Mouse (Mus musculus): ENCODE measurements around the gene Neu3. TPM values are rescaled to one million over a fixed set of nuclear protein-coding genes. Genes with fewer than 3 reads are reported as not detected.

Neu3 gene
- polyA plus RNA-seq, 1 experiment from 2014 or later = 0.55 TPM

DNA sequence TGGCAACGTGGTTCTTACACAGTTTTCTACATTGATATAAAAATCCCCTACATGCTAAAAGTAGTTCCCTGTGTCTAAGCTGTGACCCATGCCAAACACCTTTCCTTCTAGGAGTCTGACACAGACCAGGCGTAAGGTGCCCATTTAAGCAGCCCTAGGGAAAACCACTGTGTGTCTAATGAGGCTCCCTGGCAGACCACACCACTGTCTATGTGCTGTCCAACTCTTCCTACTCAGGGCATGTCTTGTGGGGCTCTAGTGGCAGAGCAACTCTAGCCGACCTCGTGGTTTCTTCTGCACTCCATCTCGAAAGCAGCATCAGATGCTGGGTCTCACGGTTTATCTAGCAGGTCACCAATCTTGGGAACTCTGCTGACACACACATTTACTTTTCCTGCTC is 23.4 kb upstream of the Neu3 start:
- H3K27ac ChIP-seq = no peak overlapping the region
- no peak overlapping the region for H3K4me3 ChIP-seq (ENCODE audit: inconsistent target)
- H3K36me3 ChIP-seq (ENCODE audit: inconsistent target) = peaks cover 41% of the 10 kb centered on the region
- 86% methylated on average over 6 of the region's 6 CpGs for WGBS (ENCODE audit: missing documents)
- peaks cover 86% of the 10 kb centered on the region for H3K79me2 ChIP-seq (ENCODE audit: inconsistent target)

DNA sequence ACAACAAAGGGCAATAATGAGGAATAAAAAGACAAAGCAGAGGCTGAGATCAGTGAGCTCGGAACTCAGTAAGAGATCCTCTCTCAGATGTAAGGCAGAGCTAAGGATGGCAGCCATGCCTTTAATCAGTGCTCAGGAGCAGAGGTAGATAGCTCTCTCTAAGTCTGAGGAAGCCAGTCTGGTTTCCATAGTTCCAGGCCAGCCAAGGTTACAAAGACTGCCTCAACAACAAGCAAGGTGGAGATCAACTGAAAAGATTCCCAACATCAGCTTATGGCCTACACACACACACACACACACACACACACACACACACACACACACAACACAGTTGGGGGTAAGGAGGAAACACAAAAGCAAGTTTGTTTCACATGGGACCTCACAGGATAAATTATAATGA is 22.9 kb upstream of the Neu3 start:
- WGBS (ENCODE audit: missing documents) = 80% methylated on average over 1 of the region's 1 CpGs
- Histone ChIP-seq H3K27ac (no peak overlapping the region), H3K36me3 (ENCODE audit: inconsistent target) (peaks cover 46% of the 10 kb centered on the region), H3K79me2 (ENCODE audit: inconsistent target) (peaks cover 81% of the 10 kb centered on the region), H3K4me3 (ENCODE audit: inconsistent target) (no peak overlapping the region)

DNA sequence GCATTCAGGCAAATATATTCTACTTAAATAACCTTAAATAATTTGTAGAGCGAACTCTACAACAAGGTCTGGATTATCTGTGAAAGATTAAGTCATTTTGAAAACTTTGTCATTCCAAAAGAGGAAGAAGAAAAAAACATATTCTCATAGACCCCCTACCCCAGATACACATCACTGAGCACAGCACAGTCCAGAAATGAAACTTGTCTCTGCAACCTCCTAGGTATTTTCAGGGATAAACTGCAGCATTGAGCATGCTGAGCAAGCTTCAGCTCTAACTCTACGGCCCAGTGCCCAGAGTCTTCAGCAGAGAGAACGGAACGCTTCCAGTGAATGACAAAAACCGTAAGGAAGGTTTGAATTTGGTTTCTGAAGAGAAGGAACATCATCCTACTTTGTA is 22.3 kb upstream of the Neu3 start:
- Histone ChIP-seq H3K27ac (no peak overlapping the region), H3K4me3 (ENCODE audit: inconsistent target) (no peak overlapping the region), H3K36me3 (ENCODE audit: inconsistent target) (peaks cover 52% of the 10 kb centered on the region), H3K79me2 (ENCODE audit: inconsistent target) (peaks cover 75% of the 10 kb centered on the region)
- WGBS (ENCODE audit: missing documents) = 97% methylated on average over 5 of the region's 5 CpGs

DNA sequence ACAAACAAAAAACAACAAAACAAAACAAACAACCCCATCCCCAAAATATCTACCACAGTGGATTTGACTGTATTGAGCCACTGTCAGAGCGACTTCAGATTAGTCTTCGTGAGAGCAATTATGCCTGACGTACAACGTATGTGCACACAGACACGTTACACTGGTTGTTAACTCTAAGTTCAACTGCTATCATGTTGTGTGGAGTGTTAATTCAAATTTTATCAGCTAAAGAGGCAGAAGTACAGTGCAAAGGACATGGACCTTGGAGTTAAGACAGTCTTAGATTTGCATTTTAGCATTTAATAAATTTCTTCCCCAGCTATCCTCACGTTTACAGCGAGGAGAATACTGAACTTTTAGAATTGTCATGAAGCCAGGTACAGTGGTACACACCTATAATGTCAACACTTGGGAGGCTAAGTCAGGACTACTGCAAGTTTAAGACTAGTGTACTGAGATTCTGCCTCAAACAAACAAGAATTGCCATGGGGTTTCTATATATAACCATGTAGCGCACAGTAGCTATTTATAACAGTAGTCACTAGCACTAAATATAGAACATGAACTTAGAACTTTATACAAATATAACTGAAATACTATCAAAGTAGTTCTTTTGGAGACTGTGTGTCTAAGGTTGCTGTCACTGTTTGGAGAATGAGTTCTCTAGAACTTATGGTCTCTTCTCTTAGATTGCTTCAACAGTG is 17.5 kb upstream of the Neu3 start:
- Histone ChIP-seq H3K4me3 (ENCODE audit: inconsistent target) (no peak overlapping the region), H3K36me3 (ENCODE audit: inconsistent target) (peaks cover 76% of the 10 kb centered on the region), H3K79me2 (ENCODE audit: inconsistent target) (peaks cover 26% of the 10 kb centered on the region), H3K27ac (no peak overlapping the region)
- 97% methylated on average over 8 of the region's 8 CpGs for whole genome bisulfite sequencing (ENCODE audit: missing documents)

DNA sequence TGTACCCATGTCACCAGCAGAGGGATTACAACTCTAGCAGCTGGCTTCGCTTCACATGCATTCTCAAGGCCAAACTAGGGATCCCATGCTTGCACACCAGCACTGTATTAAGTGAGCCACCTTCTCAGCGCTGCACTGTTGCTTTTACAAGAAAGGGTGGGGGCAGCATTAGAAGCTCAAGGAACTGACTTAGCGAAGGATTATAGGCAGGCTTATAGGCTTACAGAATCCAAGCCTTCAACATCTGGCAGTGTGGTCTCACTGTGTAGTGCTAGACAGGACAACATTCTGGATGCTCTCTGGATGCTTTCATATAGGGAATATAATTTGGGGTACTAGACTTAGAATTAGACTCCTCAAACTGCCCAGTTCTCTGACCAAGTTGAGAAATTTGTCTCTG is 10.0 kb upstream of the Neu3 start:
- peaks cover 53% of the 10 kb centered on the region for H3K36me3 ChIP-seq (ENCODE audit: inconsistent target)
- WGBS (ENCODE audit: missing documents) = 96% methylated on average over 3 of the region's 3 CpGs
- H3K4me3 ChIP-seq (ENCODE audit: inconsistent target) = no peak overlapping the region
- H3K79me2 ChIP-seq (ENCODE audit: inconsistent target) = no peaks in the 10 kb centered on the region
- H3K27ac ChIP-seq = no peak overlapping the region

DNA sequence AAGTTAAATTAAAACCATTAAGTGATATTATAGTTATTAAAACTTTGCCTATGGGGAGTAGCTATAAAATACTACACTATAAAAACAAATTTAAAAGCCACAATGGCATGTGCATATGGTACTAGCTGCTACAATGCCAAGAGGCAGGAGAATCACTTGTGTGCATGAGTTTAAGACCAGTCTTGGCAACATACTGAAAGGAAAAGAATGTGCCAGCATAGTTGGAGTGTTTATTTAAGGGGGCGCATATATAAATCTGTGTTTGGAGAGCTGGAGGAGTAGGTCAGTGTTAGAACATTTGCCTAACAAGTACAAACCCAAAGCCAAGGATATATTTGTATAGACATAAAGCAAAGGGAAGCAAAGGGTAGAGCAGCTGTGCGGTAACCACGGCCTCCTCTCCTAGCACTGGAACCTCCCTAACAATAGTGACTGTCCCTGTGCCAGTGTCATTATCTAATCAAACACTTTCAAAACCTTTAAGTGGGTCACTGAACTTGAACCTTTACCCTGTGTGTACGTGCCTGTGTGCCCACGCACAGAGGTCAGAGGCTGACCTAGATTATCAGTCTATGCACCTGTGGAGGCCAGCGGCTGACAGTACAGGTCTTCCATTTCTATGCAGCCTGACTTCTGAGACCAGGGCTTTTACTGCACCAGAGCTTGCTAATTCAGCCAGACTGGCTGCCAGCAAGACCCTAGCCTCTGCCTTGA is 9.3 kb upstream of the Neu3 start:
- no peak overlapping the region for H3K4me3 ChIP-seq (ENCODE audit: inconsistent target)
- H3K27ac ChIP-seq = no peak overlapping the region
- no peaks in the 10 kb centered on the region for H3K79me2 ChIP-seq (ENCODE audit: inconsistent target)
- WGBS (ENCODE audit: missing documents) = 97% methylated on average over 6 of the region's 6 CpGs
- H3K36me3 ChIP-seq (ENCODE audit: inconsistent target) = peaks cover 48% of the 10 kb centered on the region

DNA sequence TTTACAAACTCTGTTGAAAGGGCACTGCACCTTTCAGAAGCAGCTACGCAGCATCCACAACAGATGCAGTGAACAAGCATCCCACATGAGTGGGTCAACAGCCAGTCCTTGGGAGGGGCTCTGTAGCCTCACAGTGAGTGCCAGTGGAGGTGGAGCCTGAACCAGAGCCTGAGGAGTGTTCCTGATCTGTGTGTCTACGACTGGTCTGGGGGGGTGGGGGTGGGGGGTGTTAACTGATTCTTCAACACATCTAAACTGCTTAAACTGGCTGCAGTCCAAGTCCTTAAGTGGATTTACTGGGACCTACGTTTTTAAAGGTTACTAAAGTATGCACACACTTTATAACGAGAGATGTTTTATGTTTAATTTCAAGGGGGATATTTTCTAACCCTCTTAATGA is 8.6 kb upstream of the Neu3 start:
- 82% methylated on average over 4 of the region's 4 CpGs for WGBS (ENCODE audit: missing documents)
- peaks cover 47% of the 10 kb centered on the region for H3K36me3 ChIP-seq (ENCODE audit: inconsistent target)
- H3K27ac ChIP-seq = no peak overlapping the region
- no peaks in the 10 kb centered on the region for H3K79me2 ChIP-seq (ENCODE audit: inconsistent target)
- H3K4me3 ChIP-seq (ENCODE audit: inconsistent target) = no peak overlapping the region

DNA sequence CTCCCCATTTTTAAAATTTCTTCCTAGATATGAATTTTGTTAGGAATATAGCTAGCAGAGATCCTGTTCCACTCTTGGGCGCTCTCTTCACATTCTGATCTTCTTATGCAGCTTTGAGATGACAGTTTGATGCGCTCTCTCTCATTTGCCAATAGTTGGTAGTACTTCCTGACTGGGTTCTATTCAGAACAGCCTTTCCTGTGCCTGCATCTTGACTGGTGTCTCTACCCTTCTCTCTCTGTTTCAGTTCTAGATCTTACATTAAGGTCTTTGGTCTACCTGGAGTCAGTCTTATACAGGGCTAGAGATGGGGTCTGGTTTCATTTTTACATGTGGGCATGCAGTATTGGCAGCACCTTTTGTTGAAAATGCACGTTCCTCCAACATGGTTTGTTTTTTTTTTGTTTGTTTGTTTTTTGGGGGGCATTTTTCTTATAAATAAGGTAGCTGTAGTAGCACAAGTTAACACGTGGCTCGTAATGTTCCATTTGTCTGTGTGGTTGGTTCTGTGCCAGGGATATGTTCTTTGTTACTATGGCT is 6.2 kb upstream of the Neu3 start:
- H3K79me2 ChIP-seq (ENCODE audit: inconsistent target) = no peaks in the 10 kb centered on the region
- peaks cover 23% of the 10 kb centered on the region for H3K36me3 ChIP-seq (ENCODE audit: inconsistent target)
- no peak overlapping the region for H3K27ac ChIP-seq
- no peak overlapping the region for H3K4me3 ChIP-seq (ENCODE audit: inconsistent target)
- WGBS (ENCODE audit: missing documents) = 88% methylated on average over 5 of the region's 5 CpGs

DNA sequence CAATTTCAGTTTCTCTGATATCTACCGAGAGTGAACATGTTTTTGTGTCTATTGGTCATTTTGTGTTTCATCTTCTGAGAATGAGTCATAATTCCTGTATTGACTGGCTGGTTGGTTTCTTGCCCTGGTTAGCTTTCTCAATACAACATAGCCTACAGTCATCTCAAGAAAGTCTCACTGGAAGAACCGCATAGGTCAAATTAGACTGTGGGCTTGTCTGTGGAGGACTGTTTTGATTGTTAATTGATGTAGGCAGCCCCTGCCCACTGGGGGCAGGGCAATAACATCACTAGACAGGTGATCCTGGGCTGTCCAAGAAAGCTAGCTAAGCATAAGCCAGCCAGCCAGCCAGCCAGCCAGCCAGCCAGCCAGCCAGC is 5.6 kb upstream of the Neu3 start:
- H3K79me2 ChIP-seq (ENCODE audit: inconsistent target) = no peaks in the 10 kb centered on the region
- no peak overlapping the region for H3K27ac ChIP-seq
- 67% methylated on average over 2 of the region's 2 CpGs for WGBS (ENCODE audit: missing documents)
- H3K4me3 ChIP-seq (ENCODE audit: inconsistent target) = no peak overlapping the region
- H3K36me3 ChIP-seq (ENCODE audit: inconsistent target) = peaks cover 18% of the 10 kb centered on the region

DNA sequence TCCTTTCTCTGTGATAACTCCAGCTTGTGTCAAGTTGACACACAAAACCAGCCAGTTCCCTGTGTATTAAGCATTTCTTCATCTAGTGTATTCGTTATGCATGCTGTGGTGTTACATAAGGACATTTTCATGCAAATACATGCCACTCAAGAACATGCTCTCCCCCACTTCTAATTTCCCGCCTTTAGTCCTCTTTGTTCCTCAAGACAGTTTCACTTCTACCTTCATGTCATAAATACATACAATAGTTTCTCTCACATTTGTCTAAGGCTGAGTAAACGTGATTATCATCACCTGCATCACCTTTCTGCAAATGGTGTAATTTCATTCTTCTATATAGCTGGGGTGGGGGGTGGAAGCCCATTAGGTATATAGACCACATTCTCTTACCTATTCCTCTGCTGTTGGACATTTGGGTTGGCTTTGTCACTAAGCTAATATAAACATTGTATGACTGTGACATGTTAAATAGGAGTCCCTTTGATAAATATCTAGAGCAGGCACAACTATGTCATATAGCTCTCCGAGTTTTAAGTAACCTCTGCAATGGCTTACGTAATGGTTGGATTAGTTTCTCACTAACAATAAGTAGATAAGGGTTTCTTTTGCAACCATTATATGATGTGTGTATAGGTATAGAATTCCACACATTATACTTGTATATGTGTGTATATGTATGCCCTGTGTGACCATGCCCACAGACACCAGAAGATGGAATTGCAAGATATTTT is 5.1 kb upstream of the Neu3 start:
- peaks cover 13% of the 10 kb centered on the region for H3K36me3 ChIP-seq (ENCODE audit: inconsistent target)
- H3K27ac ChIP-seq = no peak overlapping the region
- 39% methylated on average over 5 of the region's 5 CpGs for WGBS (ENCODE audit: missing documents)
- H3K4me3 ChIP-seq (ENCODE audit: inconsistent target) = no peak overlapping the region
- H3K79me2 ChIP-seq (ENCODE audit: inconsistent target) = no peaks in the 10 kb centered on the region

DNA sequence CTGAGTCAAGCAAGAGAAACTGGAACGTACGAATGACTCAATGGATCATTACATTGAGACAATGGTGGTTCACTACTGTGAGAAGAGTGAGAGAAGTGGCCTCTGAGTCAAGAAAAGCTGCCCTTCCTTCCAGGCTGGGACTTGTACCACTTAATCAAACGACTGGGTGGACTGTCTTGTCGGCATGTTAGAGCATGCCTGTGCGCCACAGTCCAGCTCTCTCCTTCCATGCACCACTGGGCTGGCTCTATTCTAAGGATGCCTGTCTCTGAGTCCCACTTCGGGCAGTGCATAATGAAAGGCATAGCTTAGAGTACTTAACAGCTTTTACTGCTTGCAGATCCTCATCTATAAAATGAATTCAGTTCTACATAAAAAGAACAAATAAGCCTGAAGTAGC is 2.1 kb downstream of the Neu3 start:
- 88% methylated on average over 6 of the region's 6 CpGs for WGBS (ENCODE audit: missing documents)
- Histone ChIP-seq H3K4me3 (ENCODE audit: inconsistent target) (no peak overlapping the region), H3K36me3 (ENCODE audit: inconsistent target) (no peaks in the 10 kb centered on the region), H3K79me2 (ENCODE audit: inconsistent target) (no peaks in the 10 kb centered on the region), H3K27ac (no peak overlapping the region)

DNA sequence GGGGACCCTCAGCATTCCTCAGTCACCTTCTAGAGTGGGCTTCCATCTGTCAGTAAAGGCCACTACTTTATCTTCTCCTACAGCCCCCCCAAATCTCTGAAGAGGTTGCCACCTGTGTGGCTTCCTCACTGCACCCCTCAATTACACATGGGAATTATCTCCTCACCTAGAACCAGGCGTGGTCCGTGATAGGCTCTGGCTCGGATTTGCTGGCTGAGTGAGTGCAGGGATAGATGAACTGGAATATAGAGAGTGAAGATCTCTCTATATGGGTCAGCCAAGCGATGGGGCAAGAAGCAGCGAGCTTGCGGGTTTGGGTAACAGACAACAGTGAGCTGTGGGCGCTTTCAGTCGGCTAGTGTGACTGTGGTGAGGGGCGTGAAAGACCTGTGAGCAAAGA is 2.7 kb downstream of the Neu3 start:
- 92% methylated on average over 9 of the region's 9 CpGs for WGBS (ENCODE audit: missing documents)
- no peaks in the 10 kb centered on the region for H3K36me3 ChIP-seq (ENCODE audit: inconsistent target)
- H3K79me2 ChIP-seq (ENCODE audit: inconsistent target) = no peaks in the 10 kb centered on the region
- H3K27ac ChIP-seq = no peak overlapping the region
- H3K4me3 ChIP-seq (ENCODE audit: inconsistent target) = no peak overlapping the region

DNA sequence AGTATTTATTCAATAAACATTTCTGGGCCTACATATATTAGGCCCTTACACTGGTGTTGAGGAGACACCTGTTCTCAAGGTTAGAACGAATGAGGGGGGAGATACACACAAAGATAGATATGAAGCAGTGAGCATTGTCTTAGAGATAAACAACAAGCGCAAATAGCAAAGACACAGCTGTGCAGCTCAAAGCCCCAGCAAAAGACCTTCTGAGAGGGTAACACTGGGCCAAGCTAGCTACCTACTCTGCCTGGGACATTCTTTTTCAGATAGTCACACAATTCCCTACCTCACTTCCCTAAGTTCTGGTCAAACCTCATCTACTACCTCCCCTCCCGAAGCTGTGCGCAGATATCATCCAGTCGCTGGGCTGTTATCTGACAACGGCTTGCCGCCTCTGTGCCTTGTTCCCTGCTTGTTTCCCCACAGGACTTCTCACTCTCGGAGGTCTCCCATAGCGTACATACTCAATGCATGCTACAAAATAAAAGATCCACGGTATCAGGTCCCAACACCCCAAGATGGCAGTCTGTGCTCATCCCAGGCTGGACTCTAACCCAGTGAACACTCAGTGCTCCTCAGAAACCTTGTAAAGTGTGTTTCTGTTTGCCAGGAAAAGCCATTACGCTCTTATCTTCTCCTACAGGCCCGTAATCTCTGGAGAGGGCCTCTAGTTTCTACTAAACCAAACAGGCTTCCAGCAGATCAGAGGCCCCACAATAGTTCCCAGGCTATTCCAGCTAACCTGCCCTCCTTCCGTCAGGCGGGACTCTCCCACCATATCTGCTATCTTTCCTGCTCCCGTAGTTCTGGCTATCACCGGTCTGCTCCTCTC is 3.4 kb downstream of the Neu3 start:
- Histone ChIP-seq H3K79me2 (ENCODE audit: inconsistent target) (no peaks in the 10 kb centered on the region), H3K4me3 (ENCODE audit: inconsistent target) (no peak overlapping the region), H3K27ac (no peak overlapping the region), H3K36me3 (ENCODE audit: inconsistent target) (no peaks in the 10 kb centered on the region)
- WGBS (ENCODE audit: missing documents) = 94% methylated on average over 16 of the region's 16 CpGs

DNA sequence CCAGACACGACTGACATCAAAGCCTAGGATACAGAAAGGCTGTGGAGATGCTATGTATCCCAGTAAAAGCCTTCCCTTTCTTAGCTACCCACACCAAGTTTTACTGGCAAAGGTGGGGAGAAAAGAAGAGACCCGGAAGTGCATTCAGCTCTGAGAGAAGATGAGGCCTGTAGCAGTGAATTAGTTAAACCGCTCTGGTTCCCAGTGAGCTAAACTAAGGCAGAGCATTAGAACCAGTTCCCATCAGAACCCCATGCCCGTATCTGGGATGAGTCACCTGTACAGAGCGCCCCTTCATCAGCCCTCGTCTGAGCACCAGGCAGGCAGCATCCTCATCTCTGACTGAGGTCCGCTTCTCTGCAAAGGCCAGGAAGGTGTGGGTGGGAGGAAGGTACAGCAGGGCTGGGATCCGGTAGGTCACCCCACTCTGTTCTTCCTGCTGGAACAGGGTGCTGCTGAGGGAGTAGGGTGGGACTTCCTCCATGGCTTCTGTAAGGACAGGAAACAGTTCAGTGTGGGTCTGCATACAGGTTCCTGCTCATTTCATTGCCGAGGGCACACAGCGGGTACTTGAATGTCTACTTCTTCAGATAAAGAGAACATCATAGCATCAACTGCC is 5.1 kb downstream of the Neu3 start:
- 83% methylated on average over 10 of the region's 10 CpGs for WGBS (ENCODE audit: missing documents)
- Histone ChIP-seq H3K79me2 (ENCODE audit: inconsistent target) (no peaks in the 10 kb centered on the region), H3K27ac (no peak overlapping the region), H3K36me3 (ENCODE audit: inconsistent target) (no peaks in the 10 kb centered on the region), H3K4me3 (ENCODE audit: inconsistent target) (no peak overlapping the region)

All from macrophage (primary cell).